Mouse (Mus musculus) cerebellum, adult 8-10 months (tissue): ENCODE data around the gene Fbxl12.
"Not testable (repeated sequence)": the region's sequence is repeated elsewhere in the genome, so short reads cannot be mapped to it uniquely, and the experiment has no call there.

ENCODE experiments used
- DNase-seq: peaks from one replicate; pipeline ENCODE4 v3.0.0; 2022

Fbxl12 gene

DNA sequence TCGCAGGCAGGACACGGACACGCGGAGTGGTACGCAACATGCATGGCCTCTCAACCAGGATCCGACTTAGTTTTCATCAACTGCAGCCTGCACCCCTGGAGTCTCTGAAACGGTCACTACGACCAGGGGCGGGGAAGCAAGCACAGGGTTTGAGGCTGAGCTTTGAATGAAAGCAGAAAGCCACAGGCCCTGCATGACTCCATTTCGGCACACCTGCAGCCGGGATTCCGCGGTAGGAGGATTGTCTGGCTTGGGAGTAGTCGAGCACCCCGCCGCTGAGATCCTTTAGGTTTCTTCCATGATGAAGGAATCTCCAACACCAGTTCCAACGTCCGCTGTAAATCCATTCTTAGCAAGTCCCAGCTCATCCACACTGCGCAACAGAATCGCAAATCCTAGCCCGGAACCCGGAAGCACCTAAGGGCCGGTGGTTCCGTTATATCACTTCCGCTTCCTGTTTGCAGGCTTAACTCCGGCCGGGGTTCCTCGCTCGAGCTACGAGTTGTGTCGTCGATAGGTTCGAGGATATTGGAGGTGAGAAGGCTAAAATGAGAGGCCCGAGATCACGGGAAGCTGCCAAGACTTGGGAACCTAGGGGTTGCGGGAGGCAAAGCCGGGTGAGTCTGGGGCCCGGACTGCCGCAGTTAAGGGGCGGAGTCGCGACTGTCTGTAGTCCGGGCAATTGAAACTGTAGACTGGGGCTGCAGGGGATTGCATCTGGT is at the start of gene Fbxl12:
Fbxl12 (minus strand) TSS at position 408 of the 722 bp plus-strand sequence.
- peak; percentile 66 for DNase-seq

DNA sequence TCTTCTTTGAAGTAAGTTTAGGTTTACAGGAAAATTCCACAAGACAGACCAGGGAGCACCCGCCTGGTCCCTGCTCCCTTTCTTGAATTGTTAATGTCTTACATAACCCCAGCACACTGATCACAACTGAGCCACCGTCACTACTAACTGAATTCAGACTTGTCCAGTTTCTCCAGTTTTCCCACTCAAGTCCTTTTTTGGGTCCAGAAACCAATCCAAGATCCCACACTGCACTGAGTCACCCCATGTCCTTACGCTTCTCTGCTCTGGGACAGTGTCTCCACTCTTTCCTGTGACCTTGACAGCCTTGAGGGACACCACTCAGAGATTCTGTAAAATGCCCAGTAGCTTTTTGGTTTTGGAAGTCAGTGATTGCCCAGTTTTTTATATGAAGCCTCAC is 48.3 kb upstream of the Fbxl12 start:
- no peak for DNase-seq

DNA sequence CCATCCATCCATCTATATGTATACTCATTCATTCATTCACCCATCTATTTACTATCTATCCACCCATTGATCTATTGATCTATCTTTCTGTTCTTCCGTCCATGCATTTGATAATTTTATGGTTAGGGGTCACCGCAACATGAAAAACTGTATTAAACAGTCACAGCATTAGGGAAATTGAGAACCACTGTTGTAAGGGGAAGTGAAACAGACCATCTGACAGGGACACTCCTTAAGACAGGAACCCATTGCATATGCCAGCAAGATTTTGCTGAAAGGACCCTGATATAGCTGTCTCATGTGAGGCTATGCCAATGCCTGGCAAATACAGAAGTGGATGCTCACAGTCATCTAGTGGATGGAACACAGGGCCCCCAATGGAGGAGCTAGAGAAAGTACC is 45.9 kb upstream of the Fbxl12 start:
- DNase-seq: not testable (repeated sequence)

DNA sequence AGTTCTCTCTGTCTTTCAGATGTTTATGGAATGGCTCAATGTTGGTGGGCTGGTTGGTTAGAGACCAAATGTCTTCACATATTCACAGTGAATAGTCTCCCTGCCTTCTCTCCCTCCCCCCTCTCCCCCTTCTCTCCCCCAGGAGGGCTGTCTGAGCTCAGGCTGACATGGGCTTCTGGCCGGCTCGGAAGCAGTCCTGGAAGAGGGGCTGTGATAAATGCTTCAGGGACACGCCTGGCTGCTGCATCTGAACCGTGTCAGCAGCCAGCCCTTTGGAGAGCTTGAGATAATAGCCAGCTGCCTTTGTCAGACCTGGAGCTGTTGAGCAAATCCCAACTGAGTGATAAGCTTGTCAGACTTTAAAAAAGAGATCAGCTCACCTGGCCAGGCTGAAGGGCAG is 45.3 kb upstream of the Fbxl12 start:
- no peak for DNase-seq

DNA sequence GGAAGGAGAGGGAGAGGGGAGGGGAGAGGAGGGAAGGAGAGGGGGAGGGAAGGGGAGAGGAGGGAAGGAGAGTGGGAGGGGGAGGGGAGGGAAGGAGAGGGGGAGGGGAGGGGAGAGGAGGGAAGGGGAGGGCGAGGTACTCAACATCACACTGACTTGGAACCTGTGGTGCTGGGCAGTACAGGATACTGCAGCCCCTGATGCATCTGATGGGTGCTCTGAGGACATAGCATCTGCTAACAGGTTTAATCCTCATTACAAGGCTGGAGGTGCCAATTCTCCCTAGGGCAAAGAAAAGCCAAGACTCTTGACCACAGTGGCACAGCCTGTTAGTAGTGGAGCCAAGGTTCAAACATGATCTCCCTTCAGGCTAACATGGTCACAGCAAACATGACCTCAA is 44.8 kb upstream of the Fbxl12 start:
- no peak for DNase-seq

DNA sequence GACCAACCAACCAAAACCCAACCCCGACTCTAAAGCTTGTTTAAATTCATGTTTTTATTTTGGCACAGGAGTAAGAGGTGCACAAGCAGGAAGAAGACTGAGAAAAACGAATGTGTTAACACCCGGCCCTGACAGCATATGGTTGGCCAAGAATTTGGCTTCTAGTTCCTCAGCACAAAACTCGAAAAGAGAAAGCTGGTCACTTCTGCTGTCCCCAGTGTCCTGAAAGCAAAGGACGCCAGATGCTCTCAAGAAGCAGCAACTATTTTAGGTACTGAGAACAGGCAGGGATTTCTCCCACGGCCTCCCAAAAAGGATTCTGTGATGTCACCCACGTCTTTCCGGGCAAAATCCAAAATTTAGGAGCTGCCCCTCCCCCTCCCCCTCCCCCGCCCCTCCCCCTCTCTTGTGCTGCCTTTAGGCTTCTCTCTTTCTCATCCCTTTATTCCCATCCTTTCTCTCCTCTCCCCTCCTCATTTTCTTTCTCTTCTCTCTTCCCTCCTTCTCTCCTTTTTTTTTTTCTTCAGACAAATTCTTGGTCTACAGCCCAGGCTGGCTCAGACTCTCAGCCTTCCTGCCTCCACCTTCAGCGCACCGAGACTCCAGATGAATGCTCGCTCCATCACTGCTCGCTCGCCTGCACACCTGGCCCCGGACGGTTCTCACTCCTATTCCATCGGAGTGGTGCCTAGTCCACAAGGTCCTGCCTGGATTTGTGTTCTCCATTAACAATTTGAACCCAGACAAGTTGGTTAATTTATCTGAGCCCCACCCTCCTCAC is 40.7 kb upstream of the Fbxl12 start:
- no peak for DNase-seq

DNA sequence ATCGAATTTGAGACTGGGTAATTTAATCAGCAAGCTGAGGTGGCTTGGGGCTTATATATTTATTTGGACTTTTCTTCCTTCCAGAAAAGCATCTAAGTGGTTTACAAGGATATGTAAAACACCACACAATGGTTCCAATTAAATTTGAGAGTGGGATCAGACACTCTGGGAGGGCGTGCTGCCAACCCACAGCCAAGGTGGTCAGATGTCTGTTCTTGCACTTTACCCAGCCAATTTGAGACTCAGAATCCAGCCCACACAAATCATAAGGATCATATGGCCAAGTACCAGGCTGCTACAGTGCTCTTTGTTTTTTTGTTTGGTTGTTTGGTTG is 37.8 kb upstream of the Fbxl12 start:
- DNase-seq: no peak

DNA sequence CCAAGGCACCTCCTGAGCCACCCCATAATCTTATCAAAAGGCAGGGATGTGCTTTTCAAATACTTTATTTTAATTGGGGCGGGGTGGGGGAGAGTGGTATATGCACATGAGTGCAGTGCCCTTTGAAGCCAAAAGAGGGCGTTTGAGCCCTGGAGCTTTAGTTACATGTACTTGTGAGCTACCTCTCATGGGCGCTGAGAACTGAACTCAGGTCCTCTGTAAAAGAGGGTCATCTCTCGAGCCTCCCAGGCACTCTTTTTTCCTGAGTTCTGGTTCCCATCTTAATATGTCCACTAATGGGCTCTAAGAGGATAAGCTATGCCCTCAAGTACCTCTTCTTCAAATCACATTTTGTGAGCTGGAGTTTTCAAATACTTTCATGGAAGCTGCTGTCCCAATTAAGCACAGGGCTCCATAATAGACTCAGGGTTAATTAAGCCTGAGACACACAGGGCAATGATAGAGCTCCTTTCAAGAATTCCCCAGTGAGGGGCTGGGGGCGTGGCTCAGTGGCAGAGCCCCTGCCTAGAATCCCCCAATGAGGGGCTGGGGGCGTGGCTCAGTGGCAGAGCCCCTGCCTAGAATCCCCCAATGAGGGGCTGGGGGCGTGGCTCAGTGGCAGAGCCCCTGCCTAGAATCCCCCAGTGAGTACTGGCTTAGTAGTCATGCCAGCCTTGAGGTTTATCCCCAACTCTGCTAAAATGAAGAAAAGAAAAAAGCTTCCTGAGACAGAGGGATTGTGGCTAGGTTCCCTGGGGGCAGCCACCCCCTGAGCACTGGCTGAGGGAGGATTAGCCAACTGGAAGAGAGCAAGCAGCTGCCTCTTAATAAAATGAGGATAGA is 37.2 kb upstream of the Fbxl12 start:
- DNase-seq: no peak

DNA sequence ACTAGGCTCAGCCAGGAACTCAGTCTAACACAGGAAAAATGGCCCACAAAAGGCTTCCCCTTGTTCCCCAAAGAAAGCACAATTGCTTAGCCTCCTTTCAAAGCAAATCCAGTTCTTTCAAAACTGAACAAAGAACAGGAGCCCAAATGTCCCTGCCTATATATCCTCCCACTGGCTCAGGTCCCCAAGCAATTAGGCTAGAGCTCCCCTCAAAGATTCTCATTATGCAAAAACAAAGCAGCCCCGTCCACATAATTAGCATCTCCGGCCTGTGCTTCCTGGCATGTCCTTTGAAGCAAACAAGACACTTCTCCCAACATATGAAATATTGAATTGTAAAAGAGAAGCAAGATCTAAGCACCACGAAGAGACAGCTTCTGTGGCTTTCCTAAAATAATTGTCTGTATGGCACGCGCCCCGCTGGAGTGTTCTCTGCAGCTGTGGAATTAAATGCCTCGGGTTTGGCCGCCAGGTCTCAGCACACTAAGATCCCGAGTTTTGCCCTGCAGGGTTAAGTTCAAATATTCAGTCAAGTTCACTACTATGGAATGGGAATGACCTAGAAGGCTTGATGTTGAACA is 35.9 kb upstream of the Fbxl12 start:
- DNase-seq: no peak

DNA sequence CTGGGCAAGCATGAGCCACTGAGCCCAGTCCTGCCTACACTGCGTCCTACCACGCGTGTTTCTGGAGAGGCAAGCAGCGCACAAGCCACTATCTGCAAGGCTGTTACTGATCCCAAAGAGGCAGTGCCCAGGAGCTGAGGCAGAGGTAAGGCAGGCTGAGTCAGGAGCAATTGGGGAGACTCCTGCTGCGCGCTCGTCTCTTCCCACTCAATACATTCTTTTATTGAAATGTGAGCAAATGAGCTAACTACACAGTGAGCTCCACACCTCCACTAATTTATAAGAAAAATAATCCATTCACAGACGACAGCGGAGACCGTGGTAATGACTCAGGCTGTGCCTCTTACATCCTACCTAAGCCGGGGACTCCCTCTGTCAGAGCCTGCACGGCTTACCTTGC is 33.3 kb upstream of the Fbxl12 start:
- DNase-seq: no peak

DNA sequence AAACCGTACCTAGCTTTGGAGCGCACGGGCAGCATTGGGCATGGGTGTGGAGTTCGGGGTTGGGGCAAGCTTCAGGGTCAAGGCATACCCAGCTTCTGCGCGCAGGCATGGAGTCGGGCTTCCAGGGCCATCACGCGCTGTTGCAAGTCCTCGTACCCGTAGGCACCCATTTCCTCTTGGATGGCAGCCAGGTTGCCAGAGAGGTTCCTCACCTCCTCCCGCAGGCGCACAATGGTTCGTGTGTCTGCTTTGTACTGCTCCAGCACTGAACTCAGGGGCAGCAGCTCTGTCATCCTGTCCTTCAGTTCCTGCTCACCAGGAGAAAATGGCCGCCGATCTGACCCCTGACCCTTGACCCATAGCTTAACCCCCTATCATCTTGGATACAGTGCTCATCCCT is 27.5 kb upstream of the Fbxl12 start:
- no peak for DNase-seq

DNA sequence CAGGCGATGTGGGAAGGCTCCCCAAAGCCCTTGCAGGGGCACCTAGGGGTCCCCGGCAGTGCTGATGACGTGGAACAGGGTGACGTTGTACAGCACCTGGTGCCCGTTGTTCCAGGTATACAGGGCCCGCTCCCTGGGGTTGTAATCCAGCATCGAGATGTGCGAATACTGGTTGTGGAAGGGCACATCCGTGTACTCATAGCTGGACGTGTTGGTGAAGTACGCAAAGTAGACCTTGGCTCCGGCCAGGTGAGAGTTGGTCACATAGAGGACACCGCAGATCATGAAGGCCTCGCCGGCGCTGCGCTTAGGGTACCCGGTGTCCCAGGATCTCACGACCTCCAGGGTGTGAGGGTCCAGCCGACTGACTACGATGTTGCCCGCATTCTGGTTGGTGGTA is 23.5 kb upstream of the Fbxl12 start:
- DNase-seq: no peak

DNA sequence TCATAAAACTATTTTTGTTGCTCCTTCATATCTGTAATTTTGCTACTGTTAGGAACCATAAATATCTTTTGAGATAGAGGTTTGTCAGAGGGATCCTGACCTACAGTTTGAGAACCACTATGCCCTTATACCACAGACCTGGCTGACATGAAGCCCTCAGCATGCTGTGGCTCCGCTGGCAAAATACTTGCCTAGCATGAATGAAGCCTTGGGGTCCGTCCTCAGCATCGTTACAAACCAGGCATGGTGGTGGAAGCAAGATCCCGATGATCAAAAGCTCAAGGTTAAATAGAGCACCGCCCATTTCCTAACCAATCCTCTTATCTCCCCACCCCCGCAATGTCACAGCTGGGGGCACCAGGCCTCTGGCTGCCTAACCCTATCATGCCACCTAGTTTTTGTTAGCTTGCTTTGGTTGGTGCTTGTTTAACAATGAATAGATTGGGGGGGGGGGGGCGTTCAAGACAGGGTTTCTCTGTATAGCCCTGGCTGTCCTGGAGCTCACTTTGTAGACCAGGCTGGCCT is 22.0 kb upstream of the Fbxl12 start:
- no peak for DNase-seq

DNA sequence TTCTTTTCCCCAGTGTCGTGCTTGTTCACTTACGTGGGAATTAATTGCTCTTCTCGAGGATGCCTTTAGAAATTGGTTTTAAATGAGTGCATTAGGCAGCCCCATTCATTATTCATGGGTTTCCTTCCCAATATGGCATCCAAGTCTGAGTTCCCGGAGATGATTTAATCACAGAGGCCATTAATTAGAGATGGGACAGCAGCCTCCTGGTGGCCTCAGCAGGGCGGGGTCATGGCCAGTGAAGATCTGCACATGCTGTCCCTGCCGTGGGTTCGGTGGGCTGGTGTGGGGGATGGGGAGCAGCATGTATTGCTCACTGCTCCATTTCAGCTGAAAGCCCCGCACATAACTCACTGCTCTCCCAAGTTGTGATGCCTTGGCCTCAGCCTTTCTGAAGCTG is 21.4 kb upstream of the Fbxl12 start:
- no peak for DNase-seq

DNA sequence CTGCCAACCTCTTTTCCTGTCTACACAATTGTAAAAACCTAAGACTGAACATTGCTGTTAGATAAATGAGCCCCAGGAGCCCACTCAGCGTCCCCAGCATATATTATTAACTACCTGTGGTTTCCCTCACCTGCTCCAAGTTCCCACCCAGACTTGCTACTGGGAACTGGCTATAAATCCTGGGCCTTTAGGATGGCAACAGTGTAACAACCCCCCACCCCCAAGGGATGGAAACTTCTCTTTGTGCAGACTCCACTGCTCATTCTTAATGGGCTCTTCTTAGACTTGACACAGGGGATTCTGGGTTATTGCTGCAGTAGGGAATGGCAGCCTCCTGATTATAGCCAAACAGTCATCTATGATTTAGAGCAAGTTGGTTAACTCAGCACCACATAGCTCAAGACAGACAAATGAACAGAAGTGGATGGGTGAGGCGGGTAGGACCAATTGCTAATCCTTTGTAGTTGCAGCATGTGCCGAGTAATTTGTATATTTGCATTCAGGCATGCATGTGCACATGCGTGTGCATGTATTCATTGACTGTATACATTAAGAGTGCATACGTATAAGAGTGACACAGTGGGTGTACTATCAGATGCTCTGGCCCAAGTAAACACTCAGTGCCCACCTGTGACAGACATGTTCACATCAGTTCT is 20.5 kb upstream of the Fbxl12 start:
- DNase-seq: no peak

DNA sequence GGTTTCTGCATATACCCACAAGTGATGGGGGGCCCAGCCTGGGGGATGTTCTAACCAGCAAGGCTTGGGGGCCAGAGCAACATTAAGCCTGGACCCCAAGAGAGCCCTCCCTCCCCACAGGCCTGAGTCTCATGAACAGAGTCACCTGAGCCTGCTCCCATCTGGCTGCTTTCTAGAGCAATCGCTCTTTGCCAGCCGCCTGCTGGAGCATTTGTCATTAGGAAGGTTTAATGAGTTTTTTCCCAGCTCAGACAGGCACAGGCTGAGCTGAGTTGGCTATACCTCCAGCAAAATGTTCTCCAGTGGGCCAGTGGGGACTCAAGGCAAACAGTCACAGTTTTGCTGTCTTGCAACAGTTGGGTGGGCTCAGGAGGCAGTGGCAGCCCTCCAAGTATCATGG is 19.8 kb upstream of the Fbxl12 start:
- no peak for DNase-seq

DNA sequence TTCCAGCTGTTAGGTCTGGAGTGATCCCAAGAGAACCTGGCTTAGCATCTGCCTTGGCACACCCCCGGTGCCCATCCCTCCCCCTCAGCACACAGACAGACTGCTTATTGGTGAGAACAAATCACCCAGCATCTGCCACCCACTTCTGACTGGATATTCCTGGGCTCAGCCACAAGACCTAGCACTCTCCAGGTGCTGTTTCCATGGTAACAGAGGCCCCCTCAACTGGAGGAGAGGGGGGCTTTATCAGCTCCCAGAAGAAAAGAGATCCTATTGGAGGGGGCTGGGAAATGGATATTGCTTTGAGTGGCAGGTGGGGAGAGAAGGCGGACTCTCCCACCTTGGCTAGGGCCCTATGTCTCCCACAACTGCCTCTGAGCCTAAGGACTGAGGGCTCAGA is 19.4 kb upstream of the Fbxl12 start:
- no peak for DNase-seq

DNA sequence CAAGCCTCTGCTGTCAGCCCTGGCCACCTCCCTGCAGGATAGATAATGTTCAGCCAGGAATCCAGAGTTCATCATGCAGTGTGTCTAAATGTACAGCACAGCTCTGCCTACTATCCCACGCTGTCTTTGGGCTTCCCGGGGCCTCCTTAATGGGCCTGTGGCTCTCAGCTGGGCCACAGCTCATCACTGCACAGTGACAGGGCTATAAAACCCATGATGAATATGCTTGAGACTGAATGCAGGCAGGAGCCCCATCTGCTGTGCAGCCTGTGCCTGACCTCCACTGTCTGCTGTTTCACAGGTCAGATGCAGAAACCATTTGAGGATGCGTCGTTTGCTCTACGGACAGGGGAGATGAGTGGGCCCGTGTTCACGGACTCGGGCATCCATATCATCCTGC is 18.3 kb upstream of the Fbxl12 start:
- DNase-seq: no peak

DNA sequence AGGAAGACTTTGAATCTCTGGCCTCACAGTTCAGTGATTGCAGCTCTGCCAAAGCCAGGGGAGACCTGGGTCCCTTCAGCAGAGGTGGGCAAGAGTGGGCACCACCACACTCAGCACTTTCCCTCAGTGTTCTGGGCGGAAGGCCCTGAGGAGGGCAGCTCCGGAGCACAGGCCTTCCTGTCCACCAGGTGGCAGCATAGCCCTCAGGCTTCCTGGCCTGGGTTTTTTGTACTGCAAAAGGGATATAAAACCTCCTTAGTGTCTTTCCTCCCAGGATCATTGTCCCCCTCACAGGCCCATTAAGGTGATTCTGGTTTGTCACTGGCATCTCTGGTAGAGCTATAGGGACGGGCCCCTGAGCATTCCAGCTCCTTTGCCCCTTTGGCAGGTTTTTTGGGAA is 17.8 kb upstream of the Fbxl12 start:
- peak; percentile 53 for DNase-seq

DNA sequence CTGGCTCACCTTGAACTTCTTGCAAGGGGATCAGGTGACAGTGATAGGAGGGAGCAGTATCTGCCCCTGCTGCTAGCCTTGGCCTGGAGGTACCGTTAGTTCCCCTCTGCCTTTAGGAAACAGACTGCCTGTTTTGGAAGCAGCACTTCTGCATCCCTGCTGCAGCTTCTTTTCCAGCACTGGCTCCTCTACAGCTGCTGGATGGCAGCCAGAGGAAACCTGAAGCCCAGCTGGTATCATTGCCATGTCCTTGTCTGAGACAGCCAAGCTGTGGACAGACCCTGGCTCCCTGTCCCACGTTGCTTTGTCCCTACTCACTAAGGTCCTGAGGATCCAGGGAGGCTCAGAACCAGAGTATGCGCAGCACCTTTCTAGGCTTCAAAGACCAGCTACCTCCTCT is 13.0 kb upstream of the Fbxl12 start:
- no peak for DNase-seq

DNA sequence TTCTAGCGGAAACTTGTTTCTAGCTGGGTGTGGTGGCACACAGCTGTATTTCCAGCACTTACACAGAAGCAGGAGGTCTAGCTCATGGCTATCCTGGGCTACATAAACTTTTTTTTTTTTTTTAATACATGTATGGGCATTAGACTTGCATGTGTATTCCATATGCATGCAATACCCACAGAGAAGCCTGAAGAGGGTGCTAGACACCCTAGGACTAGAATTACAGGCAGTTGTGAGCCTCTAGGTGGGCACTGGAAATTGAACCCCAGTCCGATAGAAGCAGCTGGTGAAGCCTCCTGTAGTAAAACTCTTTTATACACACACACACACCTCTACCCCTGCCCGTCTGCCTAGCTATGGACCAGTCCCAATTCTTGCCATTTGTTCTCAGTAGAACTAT is 9.3 kb upstream of the Fbxl12 start:
- no peak for DNase-seq

DNA sequence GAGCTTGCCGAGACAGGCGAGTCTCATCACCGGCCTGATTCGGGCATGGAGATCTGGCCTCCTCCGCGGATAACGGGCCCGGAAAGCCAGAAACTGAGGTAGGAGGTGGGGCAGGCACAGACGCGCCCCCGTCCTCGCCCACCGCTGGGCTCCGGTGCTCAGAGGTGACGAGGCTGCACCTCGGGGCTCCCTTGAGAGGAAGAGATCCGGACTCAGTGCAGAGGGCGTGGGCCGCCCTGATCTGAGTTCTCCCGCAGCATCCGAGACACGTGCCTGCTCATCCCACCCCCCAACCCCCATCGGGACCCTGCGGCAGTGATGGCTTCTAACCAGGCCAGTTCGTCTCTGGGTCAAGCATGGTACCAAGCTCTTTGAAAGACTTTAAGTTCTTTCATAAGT is 7.7 kb upstream of the Fbxl12 start:
- DNase-seq: no peak
